Mouse (Mus musculus): ENCODE results near the gene Cdkn2aipnl. TPM values are rescaled to one million over a fixed set of nuclear protein-coding genes. Genes with fewer than 3 reads are reported as not detected.

The Cdkn2aipnl gene
- total RNA-seq (2023), result 10 to 100 TPM; 52.7 to 53.4 TPM

GRCm38 (mm10) chr11:51967443-51968401 lies at the start of gene Cdkn2aipnl:
TSS of gene Cdkn2aipnl (plus strand) at chr11:51967661.

GRCm38 (mm10) chr11:52000290-52000962 lies 33.0 kb downstream of the Cdkn2aipnl start, which contains the start of gene Ube2b:
TSS of gene Ube2b (minus strand) at chr11:52000762.

GRCm38 (mm10) chr11:52003772-52004528 lies 36.5 kb downstream of the Cdkn2aipnl start, which contains the start of gene Cdkl3:
TSS of gene Cdkl3 (plus strand) at chr11:52004221.

Other genes starting within 250 kb of the Cdkn2aipnl start
- 10 to 100 TPM; 51.7 to 57.2 TPM for gene Sec24a, start 204.0 kb upstream of the Cdkn2aipnl start, total RNA-seq (2023)
- gene Sar1b, start 204.0 kb upstream of the Cdkn2aipnl start, total RNA-seq (2023), result 10 to 100 TPM; 32.1 to 36.7 TPM
- gene Jade2, start 110.0 kb upstream of the Cdkn2aipnl start, total RNA-seq (2023), result 10 to 100 TPM; 72.6 to 74.2 TPM
- 100 to 1,000 TPM; 173 to 209 TPM for gene Ube2b, start 33.1 kb downstream of the Cdkn2aipnl start, total RNA-seq (2023)
- gene Cdkl3, start 36.6 kb downstream of the Cdkn2aipnl start, total RNA-seq (2023), result 1 to 10 TPM; 3.2 to 4.7 TPM
- 100 to 1,000 TPM; 114 to 124 TPM for gene Ppp2ca, start 131.0 kb downstream of the Cdkn2aipnl start, total RNA-seq (2023)
- gene Olfr1373, start 177.9 kb downstream of the Cdkn2aipnl start, total RNA-seq (2023), result not detected
- 1 to 10 TPM in 1 of 2 experiments, not detected in 1; 1.1 TPM for gene Olfr1371, start 246.3 kb downstream of the Cdkn2aipnl start, total RNA-seq (2023)